Mouse (Mus musculus) heart, adult 2 months (tissue): ENCODE data around the gene Foxi1.

Source experiments
- EP300 ChIP-seq: fragments of 200-500 bp; IDR thresholded peaks from 2 replicates; pipeline ENCODE4 v1.6.1; 2011; ENCODE audit warnings: low read depth, low read length, control low read depth; ENCODE audit not compliant: insufficient read depth
- POLR2A ChIP-seq: fragments of 200-500 bp; IDR thresholded peaks from 2 replicates; pipeline ENCODE4 v1.6.1; 2011; ENCODE audit warnings: mild to moderate bottlenecking, low read depth, low read length, control low read depth; ENCODE audit not compliant: insufficient read depth

GRCm38 (mm10) chr11:34195142-34195541 lies 12.7 kb downstream of the Foxi1 start:
- no peak for TF ChIP-seq POLR2A
- TF ChIP-seq EP300 = no peak
